Mouse (Mus musculus) liver, embryonic 15.5 days (tissue): Measurements from ENCODE around the gene Padi2. TPM values are rescaled to one million over a fixed set of nuclear protein-coding genes. Genes with fewer than 3 reads are reported as not detected.

Experiments
- ATAC-seq: fragments of 200-750 bp; cut with Nextera tagmentation; 2 replicates; pipeline ENCODE4 v1.8.0; 2017; ENCODE audit warnings: moderate number of reproducible peaks, mild to moderate bottlenecking, moderate library complexity; ENCODE audit not compliant: insufficient read depth
- H3K27ac ChIP-seq: fragments of 300-500 bp; sonication (generic); replicated peaks from 2 replicates; pipeline ENCODE4 v1.5.1; 2015; ENCODE audit warnings: mild to moderate bottlenecking, inconsistent platforms
- H3K27me3 ChIP-seq: fragments of 300-500 bp; sonication (generic); 2 replicates; pipeline ENCODE4 v1.6.1; 2015; ENCODE audit warnings: mild to moderate bottlenecking, inconsistent platforms
- H3K36me3 ChIP-seq: fragments of 300-500 bp; sonication (generic); replicated peaks from 2 replicates; pipeline ENCODE4 v1.6.1; 2015; ENCODE audit warnings: moderate library complexity, mild to moderate bottlenecking, inconsistent platforms
- H3K4me1 ChIP-seq: fragments of 300-500 bp; sonication (generic); replicated peaks from 2 replicates; pipeline ENCODE4 v1.6.1; 2015; ENCODE audit warnings: inconsistent platforms
- H3K4me2 ChIP-seq: fragments of 300-500 bp; sonication (generic); 2 replicates; pipeline ENCODE4 v1.6.1; 2015; ENCODE audit warnings: moderate library complexity, mild to moderate bottlenecking, inconsistent platforms
- H3K4me3 ChIP-seq: fragments of 300-500 bp; sonication (generic); replicated peaks from 2 replicates; pipeline ENCODE4 v1.5.1; 2015; ENCODE audit warnings: mild to moderate bottlenecking, inconsistent platforms
- H3K9ac ChIP-seq: fragments of 300-500 bp; sonication (generic); 2 replicates; pipeline ENCODE4 v1.6.1; 2015; ENCODE audit warnings: moderate library complexity, mild to moderate bottlenecking, inconsistent platforms
- H3K9me3 ChIP-seq: fragments of 300-500 bp; sonication (generic); replicated peaks from 2 replicates; pipeline ENCODE4 v1.6.1; 2016; ENCODE audit warnings: inconsistent platforms
- WGBS: fragments of 180-500 bp; shearing (Covaris S2); methylation state at CpG from one replicate; pipeline ENCODE4 v1.1.7; 2015; ENCODE audit warnings: mixed read lengths; ENCODE audit not compliant: insufficient replicate concordance; 5-methylcytosine and 5-hydroxymethylcytosine counted together
- polyA plus RNA-seq: library from polyadenylated mRNA; unstranded; fragments of >200 nt; fragmentation: Nextera tagmentation; extraction: Ambion mirVana; gene quantifications from 2 replicates; pipeline ENCODE4 v1.2.1, GENCODE M21; 2015

Gene Padi2
- polyA plus RNA-seq, 1 experiment from 2014 or later = 2.2 TPM

DNA sequence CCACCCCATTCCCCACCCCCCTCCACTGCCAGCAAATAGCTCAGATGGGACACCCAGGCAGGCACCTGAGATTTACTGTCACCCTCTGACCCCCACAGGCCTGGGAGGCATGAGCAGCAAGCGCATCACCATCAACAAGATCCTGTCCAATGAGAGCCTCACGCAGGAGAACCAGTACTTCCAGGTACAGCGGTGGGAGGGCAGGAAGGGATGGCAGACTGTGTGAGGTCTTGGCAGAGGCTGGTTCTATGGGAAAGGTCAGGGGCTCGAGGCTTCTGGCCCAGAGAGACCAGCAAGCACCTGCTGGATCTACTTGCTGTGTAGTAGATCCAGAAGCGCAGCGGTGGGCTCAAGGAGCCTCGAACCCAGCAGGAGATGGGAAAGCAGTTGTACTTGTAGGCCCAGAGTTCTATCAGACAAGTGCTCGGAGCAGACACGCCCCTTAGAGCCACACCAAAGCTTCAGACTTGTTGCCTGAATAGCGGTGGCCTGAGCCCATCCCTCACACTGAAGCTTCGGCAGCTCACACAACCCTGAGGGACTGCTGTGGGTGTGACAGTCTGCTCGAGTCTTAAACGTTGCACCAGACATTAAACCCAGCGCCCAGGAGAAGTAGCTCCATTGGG, 40.5 kb downstream of the Padi2 start:
- Histone ChIP-seq H3K4me1 (peaks cover 2% of the 10 kb centered on the region; the same call in 1 of the 2 replicates), H3K4me3 (no peak overlapping the region), H3K4me2 (no peak overlapping the region), H3K27ac (no peak overlapping the region), H3K36me3 (no peaks in the 10 kb centered on the region), H3K9ac (no peak overlapping the region), H3K9me3 (no peaks in the 10 kb centered on the region), H3K27me3 (no peaks in the 10 kb centered on the region)
- WGBS = 63% methylated on average over 14 of the region's 14 CpGs
- no peak for ATAC-seq

DNA sequence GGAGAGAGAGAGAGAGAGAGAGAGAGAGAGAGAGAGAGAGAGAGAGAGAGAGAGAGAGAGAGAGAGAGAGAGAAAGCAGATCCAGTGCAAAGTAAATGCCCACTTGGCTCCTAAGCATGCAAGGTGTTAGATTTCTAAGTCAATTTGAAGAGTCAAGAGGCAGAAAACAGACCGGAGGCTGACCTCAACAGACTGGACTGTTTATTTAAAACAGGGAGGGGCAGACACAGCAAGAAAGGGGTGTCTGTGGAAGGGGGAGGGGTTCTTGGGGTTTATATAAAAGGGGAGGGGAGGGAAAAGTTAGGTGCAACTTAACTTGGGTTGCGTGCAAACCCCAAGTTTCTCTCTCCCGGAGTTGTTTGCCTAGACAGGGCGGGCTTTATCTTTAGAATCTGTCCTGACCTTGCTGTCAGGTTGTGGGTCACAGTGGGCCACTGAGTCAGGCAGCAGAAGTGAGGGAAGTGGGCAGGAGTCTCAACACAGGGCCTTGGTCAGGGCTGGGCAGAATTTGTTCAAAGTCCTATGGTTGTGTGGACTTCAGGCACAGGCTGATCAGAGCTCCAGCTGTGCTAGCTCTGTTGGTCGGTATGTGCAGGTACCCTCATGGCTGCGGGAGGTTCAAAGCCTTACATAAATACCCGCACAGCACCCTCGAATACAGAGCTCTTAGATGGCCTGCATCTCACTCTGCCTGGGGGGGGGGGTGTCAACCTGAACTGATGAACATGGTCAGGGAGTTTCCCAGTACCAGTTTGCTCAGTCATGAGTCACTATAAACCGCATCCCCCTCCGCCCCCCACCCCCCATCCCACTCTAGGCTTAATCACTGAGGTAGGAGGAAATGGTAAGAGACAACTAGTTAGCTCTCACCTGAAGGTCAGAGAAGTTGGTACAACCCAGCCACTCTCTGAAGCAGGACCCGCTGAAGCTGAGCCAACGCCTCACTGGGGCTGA, 41.6 kb downstream of the Padi2 start:
- peaks cover 3% of the 10 kb centered on the region; the same call in 1 of the 2 replicates for H3K4me1 ChIP-seq
- no peak overlapping the region for H3K27ac ChIP-seq
- no peaks in the 10 kb centered on the region for H3K9me3 ChIP-seq
- no peak overlapping the region for H3K4me2 ChIP-seq
- 69% methylated on average over 12 of the region's 12 CpGs for WGBS
- no peak overlapping the region for H3K9ac ChIP-seq
- H3K4me3 ChIP-seq = no peak overlapping the region
- ATAC-seq = no peak
- no peaks in the 10 kb centered on the region for H3K27me3 ChIP-seq
- H3K36me3 ChIP-seq = no peaks in the 10 kb centered on the region

DNA sequence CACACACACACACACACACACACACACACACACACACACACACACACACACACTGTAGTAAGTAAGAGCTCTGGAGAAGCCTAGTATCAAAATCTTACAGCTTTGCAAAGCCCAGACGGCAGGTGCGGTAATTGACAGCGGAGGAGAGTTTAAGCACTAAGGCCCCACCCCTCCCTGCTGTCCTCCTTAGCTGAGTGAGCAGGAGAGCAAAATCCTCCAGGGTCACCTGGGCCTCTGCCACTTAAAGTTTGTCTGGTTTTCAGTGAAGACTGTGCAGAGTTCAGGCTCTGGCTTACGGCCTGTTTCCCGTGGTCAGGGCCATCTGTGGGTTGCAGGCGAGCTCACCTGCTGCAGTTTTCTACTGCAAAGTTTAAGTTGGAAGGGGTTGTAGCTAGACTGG, 42.3 kb downstream of the Padi2 start:
- ATAC-seq = no peak
- no peaks in the 10 kb centered on the region for H3K36me3 ChIP-seq
- H3K4me2 ChIP-seq = no peak overlapping the region
- WGBS = 80% methylated on average over 6 of the region's 6 CpGs
- no peaks in the 10 kb centered on the region for H3K9me3 ChIP-seq
- 0 out of 2 replicates have a peak, but pooled peaks cover 3% of the 10 kb centered on the region for H3K27me3 ChIP-seq
- no peak overlapping the region for H3K27ac ChIP-seq
- no peak overlapping the region for H3K4me3 ChIP-seq
- H3K4me1 ChIP-seq = peaks cover 3% of the 10 kb centered on the region; the same call in 1 of the 2 replicates
- H3K9ac ChIP-seq = no peak overlapping the region

DNA sequence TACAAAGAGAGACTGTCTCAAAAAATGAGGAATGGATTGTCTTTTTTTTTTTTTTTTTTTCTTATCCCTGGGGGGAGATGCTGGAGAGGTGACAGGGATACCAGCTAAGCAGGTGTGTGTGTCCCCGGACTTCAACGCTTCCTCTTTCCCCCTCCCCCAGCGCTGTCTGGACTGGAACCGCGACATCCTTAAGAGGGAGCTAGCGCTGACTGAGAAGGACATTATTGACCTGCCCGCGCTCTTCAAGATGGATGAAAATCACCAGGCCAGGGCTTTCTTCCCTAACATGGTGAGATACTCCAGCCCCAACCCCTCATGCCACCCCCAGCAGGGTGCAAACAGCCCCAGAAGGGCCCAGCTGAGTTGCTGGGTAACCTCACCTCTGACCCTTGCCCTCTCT, 42.9 kb downstream of the Padi2 start:
- Histone ChIP-seq H3K27ac (no peak overlapping the region), H3K9ac (no peak overlapping the region), H3K36me3 (no peaks in the 10 kb centered on the region), H3K4me1 (peaks cover 3% of the 10 kb centered on the region; the same call in 1 of the 2 replicates), H3K27me3 (0 out of 2 replicates have a peak, but pooled peaks cover 3% of the 10 kb centered on the region), H3K9me3 (no peaks in the 10 kb centered on the region), H3K4me2 (no peak overlapping the region), H3K4me3 (no peak overlapping the region)
- ATAC-seq = no peak
- 75% methylated on average over 8 of the region's 8 CpGs for WGBS

DNA sequence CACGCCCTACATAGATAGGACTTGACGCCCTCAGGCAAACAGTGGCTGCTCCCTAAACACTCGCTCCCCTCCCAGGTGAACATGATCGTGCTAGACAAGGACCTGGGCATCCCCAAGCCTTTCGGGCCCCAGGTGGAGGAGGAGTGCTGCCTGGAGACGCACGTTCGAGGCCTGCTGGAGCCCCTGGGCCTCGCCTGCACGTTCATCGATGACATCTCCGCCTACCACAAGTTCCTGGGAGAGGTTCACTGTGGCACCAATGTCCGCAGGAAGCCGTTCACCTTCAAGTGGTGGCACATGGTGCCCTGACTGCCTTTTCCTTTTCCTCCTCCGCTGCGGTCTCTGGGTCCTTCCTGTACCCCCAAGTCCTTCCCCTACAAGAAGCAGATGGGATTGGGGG, 43.5 kb downstream of the Padi2 start:
- no peak overlapping the region for H3K9ac ChIP-seq
- WGBS = 61% methylated on average over 16 of the region's 16 CpGs
- no peak for ATAC-seq
- no peak overlapping the region for H3K4me3 ChIP-seq
- H3K4me1 ChIP-seq = peaks cover 3% of the 10 kb centered on the region; the same call in 1 of the 2 replicates
- no peaks in the 10 kb centered on the region for H3K9me3 ChIP-seq
- H3K27ac ChIP-seq = no peak overlapping the region
- 0 out of 2 replicates have a peak, but pooled peaks cover 3% of the 10 kb centered on the region for H3K27me3 ChIP-seq
- no peaks in the 10 kb centered on the region for H3K36me3 ChIP-seq
- H3K4me2 ChIP-seq = no peak overlapping the region

DNA sequence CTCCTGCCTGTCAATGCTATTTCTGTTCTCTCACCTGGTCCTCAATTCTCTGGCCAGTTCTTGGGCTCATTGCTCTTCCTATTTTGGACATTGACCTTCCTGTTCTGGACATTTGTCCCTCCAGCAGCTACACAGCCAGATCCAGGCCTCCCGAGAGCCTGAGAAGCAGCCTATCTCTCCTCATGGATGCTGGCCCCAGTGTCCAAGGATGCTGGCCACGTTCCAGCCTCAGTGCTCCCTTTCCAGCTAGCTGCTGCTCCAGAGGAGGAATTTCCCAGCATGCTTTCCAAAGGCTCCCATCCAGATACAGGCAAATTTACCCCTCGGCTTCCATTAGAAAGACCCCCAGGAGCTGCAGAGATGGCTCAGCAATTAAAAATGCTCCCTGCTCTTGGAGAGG, 44.4 kb downstream of the Padi2 start:
- H3K27ac ChIP-seq = no peak overlapping the region
- peaks cover 7% of the 10 kb centered on the region; the same call in 1 of the 2 replicates for H3K27me3 ChIP-seq
- H3K4me2 ChIP-seq = no peak overlapping the region
- H3K4me3 ChIP-seq = no peak overlapping the region
- H3K9ac ChIP-seq = no peak overlapping the region
- 69% methylated on average over 3 of the region's 3 CpGs for WGBS
- H3K36me3 ChIP-seq = no peaks in the 10 kb centered on the region
- peaks cover 3% of the 10 kb centered on the region; the same call in 1 of the 2 replicates for H3K4me1 ChIP-seq
- no peaks in the 10 kb centered on the region for H3K9me3 ChIP-seq
- ATAC-seq = no peak

DNA sequence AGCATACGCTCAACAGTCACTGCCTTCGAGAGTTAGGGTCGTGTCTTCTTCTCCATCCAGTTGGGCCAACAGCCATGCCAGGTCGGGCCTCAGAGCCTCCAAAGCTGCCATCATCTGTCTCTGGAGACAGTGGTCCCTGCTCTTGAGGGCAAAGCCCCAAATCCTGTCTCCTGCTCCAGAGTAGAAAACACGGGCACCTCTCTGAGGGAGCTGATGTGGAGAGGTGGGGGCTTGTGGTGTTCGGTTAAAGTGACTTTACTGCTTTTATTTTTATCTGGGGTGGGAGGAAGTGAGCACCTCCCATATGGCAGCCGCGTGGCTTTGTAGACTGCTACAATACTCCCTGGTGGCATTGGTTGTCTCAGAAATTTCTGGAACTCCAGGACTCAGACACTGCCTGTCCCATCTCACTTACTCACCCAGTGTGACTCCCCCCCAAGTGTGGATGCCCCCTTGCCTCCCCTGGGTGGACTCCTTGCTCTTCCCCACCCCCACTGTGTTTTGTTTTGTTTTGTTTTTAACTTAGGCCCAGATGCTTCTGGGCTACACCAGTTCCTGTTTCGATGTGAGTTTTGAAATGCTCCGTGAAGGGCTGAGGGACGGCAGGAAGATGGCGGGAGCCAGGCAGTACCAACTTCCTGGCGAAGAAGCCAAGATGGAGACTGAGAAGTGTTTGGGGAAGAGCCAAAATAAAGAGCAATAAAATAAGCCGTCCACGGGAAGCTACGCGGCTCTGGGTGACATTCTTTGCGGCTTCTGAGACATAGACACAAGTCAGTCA, 45.9 kb downstream of the Padi2 start:
- Histone ChIP-seq H3K9me3 (no peaks in the 10 kb centered on the region), H3K4me1 (peaks cover 3% of the 10 kb centered on the region; the same call in 1 of the 2 replicates), H3K36me3 (no peaks in the 10 kb centered on the region), H3K4me3 (no peak overlapping the region), H3K9ac (no peak overlapping the region), H3K27me3 (peaks cover 15% of the 10 kb centered on the region), H3K4me2 (no peak overlapping the region), H3K27ac (no peak overlapping the region; the same call in 1 of the 2 replicates)
- WGBS = 51% methylated on average over 18 of the region's 18 CpGs
- no peak for ATAC-seq

DNA sequence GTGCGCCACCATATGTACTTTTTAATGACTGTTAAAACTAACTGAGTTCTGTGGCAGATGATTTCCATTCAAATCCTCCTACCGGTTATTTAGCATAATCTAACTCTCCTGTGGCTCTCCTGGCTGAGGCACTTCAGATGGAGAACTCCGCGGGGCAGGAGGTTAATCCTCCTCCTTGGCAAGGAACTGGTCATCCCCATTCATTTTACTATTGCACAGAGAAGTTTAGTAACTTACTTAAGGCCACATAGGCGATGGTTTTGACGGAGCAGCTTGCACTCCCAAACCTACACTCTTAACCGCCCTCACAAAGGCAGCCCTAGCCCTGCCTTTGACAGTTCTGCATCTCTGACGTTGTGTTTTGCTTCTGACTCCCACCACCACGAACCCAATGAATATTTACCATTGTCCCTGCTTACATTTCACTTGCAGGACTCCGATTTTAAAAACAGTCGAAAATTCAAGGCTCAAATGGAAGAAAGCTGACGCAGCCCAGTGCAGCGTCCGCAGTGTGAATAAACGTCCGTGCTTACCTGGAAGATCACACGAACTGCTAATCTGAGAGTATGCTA, 51.1 kb downstream of the Padi2 start:
- Histone ChIP-seq H3K4me2 (peak overlapping the region; percentile 65), H3K4me3 (peak overlapping the region; percentile 42), H3K36me3 (no peaks in the 10 kb centered on the region), H3K4me1 (peaks cover 29% of the 10 kb centered on the region), H3K9ac (peak overlapping the region; percentile 6; the same call in 1 of the 2 replicates), H3K9me3 (no peaks in the 10 kb centered on the region), H3K27ac (no peak overlapping the region), H3K27me3 (peaks cover 23% of the 10 kb centered on the region)
- ATAC-seq = no peak
- 20% methylated on average over 17 of the region's 17 CpGs for WGBS

DNA sequence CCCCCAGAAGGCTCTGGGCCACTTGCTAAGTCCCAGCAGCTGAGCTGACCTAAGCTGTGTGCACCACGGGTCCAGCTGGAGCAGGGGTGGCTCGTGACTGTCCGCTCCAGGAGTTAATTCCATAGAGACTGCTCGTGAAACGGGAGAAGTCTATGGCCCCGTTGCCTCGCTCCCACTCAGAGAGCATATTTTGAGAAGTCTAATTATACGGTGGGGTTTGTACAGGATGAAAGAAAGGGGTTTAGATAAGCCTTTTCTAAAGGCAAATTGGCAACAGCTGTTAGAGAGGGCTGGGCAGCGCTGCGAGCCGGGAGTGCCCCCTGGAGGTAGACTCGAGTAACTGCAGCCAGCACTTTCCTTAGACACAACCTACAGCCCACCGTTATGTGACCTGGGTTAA, 51.6 kb downstream of the Padi2 start:
- Histone ChIP-seq H3K4me3 (peak overlapping the region; percentile 42), H3K4me1 (peaks cover 34% of the 10 kb centered on the region), H3K27me3 (peaks cover 23% of the 10 kb centered on the region), H3K9ac (peak overlapping the region; percentile 6; the same call in 1 of the 2 replicates), H3K9me3 (no peaks in the 10 kb centered on the region), H3K27ac (no peak overlapping the region), H3K4me2 (peak overlapping the region; percentile 65), H3K36me3 (no peaks in the 10 kb centered on the region)
- ATAC-seq = no peak
- WGBS = 4% methylated on average over 13 of the region's 13 CpGs

DNA sequence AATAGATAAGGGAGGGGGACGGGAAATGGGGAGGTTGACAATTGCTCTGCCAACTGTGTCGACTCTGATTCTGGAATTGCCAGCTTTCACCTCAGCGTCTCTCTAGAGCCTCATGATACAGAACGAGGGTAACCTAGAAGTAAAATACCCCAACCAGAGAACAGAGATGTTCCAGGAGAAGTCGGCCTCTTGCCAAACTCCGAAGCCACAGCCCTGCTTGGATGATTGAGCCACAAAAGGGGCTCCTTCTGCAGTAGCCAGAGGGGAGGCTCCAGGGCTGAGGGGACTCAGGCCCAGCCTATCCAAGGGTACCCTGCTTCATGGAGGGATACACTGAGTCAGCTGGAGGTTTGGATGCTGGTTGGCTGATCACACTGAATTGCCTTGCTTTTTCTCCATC, 52.2 kb downstream of the Padi2 start:
- no peak for ATAC-seq

More for the DNA sequence above, 52.2 kb downstream of the Padi2 start:
- Histone ChIP-seq H3K27me3 (peaks cover 20% of the 10 kb centered on the region), H3K9me3 (no peaks in the 10 kb centered on the region), H3K27ac (no peak overlapping the region), H3K4me1 (peaks cover 40% of the 10 kb centered on the region), H3K9ac (no peak overlapping the region), H3K4me2 (no peak overlapping the region), H3K4me3 (no peak overlapping the region), H3K36me3 (no peaks in the 10 kb centered on the region)
- 37% methylated on average over 6 of the region's 6 CpGs for whole genome bisulfite sequencing
